Mouse (Mus musculus) MEL (cell line): ENCODE measurements around the gene Ybx2. TPM values are rescaled to one million over a fixed set of nuclear protein-coding genes. Genes with fewer than 3 reads are reported as not detected.

Experiments
- DNase-seq: peaks from one replicate; pipeline ENCODE4 v3.0.0; 2011; ENCODE audit warnings: low read depth, low spot score
- H3K27ac ChIP-seq: 2 replicates; pipeline ENCODE4 v1.5.1; 2012; ENCODE audit warnings: low read depth, mild to moderate bottlenecking, control low read depth, low read length, moderate library complexity; ENCODE audit not compliant: control insufficient read depth
- H3K27me3 ChIP-seq, 2 experiments: fragments of 150-350 bp in 1 of 2; sonication (generic) in 1 of 2; 2 replicates each; pipeline ENCODE4 v1.6.1; 2012; ENCODE audit warnings: low read length in 2 of 2, mild to moderate bottlenecking in 2 of 2, improper control_type of control experiment in 1 of 2, moderate library complexity in 1 of 2; ENCODE audit not compliant: insufficient read depth in 2 of 2, control insufficient read depth in 1 of 2
- H3K36me3 ChIP-seq, 2 experiments: 2 replicates each; pipeline ENCODE4 v1.6.1; 2012 to 2014; ENCODE audit warnings: low read length in 2 of 2, improper control_type of control experiment in 1 of 2, inconsistent platforms in 1 of 2, mild to moderate bottlenecking in 1 of 2; ENCODE audit not compliant: insufficient read depth in 2 of 2, control insufficient read depth in 1 of 2
- H3K4me1 ChIP-seq, 2 experiments: fragments of 150-350 bp in 1 of 2; sonication (generic) in 1 of 2; 2 replicates each; pipeline ENCODE4 v1.6.1; 2012; ENCODE audit warnings: low read length in 2 of 2, improper control_type of control experiment in 1 of 2, mild to moderate bottlenecking in 1 of 2; ENCODE audit not compliant: insufficient read depth in 2 of 2, control insufficient read depth in 1 of 2
- H3K4me3 ChIP-seq, 2 experiments: fragments of 150-350 bp in 1 of 2; sonication (generic) in 1 of 2; 2 replicates each; pipeline ENCODE4 v1.5.1; 2012; ENCODE audit warnings: low read depth in 2 of 2, low read length in 2 of 2, mild to moderate bottlenecking in 2 of 2, moderate library complexity in 2 of 2, control low read depth in 1 of 2, improper control_type of control experiment in 1 of 2; ENCODE audit not compliant: control insufficient read depth in 1 of 2, insufficient read depth in 1 of 2
- H3K79me2 ChIP-seq: 2 replicates; pipeline ENCODE4 v1.6.1; 2012; ENCODE audit warnings: mild to moderate bottlenecking, low read length, moderate library complexity; ENCODE audit not compliant: control insufficient read depth, poor library complexity, insufficient read depth
- H3K9ac ChIP-seq: 2 replicates; pipeline ENCODE4 v1.6.1; 2012; ENCODE audit warnings: low read depth, mild to moderate bottlenecking, control low read depth, low read length, moderate library complexity; ENCODE audit not compliant: control insufficient read depth, poor library complexity, severe bottlenecking
- H3K9me3 ChIP-seq: fragments of 150-350 bp; sonication (generic); replicated peaks from 2 replicates; pipeline ENCODE4 v1.6.1; 2012; ENCODE audit warnings: mild to moderate bottlenecking, low read length, improper control_type of control experiment, moderate library complexity; ENCODE audit not compliant: insufficient read depth
- CHD2 ChIP-seq: IDR thresholded peaks from 2 replicates; pipeline ENCODE4 v1.6.1; 2011; ENCODE audit warnings: low read length, improper control_type of control experiment
- CTCF ChIP-seq, 3 experiments: IDR thresholded peaks in 2 of 3; conservative IDR thresholded peaks in 1 of 3; 2 replicates each; pipeline ENCODE4 v1.5.1; 2011 to 2012; ENCODE audit warnings: low read length in 3 of 3, low read depth in 2 of 3, mild to moderate bottlenecking in 2 of 3, improper control_type of control experiment in 1 of 3, inconsistent platforms in 1 of 3, mixed read lengths in 1 of 3, moderate library complexity in 1 of 3; ENCODE audit not compliant: control insufficient read depth in 1 of 3, insufficient read depth in 1 of 3, poor library complexity in 1 of 3, severe bottlenecking in 1 of 3
- E2F4 ChIP-seq: IDR thresholded peaks from 2 replicates; pipeline ENCODE4 v1.6.1; 2011; ENCODE audit warnings: low read depth, low read length, improper control_type of control experiment, borderline replicate concordance
- ELF1 ChIP-seq: IDR thresholded peaks from 2 replicates; pipeline ENCODE4 v1.6.1; 2014; ENCODE audit warnings: low read depth, mild to moderate bottlenecking, inconsistent platforms, low read length, improper control_type of control experiment, moderate library complexity
- ETS1 ChIP-seq: IDR thresholded peaks from 2 replicates; pipeline ENCODE4 v1.6.1; 2012; ENCODE audit warnings: low read depth, mild to moderate bottlenecking, inconsistent platforms, low read length, improper control_type of control experiment, moderate library complexity
- HCFC1 ChIP-seq: IDR thresholded peaks from 2 replicates; pipeline ENCODE4 v1.6.1; 2012; ENCODE audit warnings: low read depth, mild to moderate bottlenecking, inconsistent platforms, low read length, improper control_type of control experiment, moderate library complexity
- MAFK ChIP-seq: IDR thresholded peaks from 2 replicates; pipeline ENCODE4 v1.6.1; 2011; ENCODE audit warnings: low read depth, mild to moderate bottlenecking, low read length, improper control_type of control experiment, borderline replicate concordance
- MAZ ChIP-seq: IDR thresholded peaks from 2 replicates; pipeline ENCODE4 v1.6.1; 2012; ENCODE audit warnings: low read depth, mild to moderate bottlenecking, inconsistent platforms, low read length, improper control_type of control experiment
- NRF1 ChIP-seq: IDR thresholded peaks from 2 replicates; pipeline ENCODE4 v1.6.1; 2014; ENCODE audit warnings: low read depth, mild to moderate bottlenecking, inconsistent platforms, low read length, improper control_type of control experiment, moderate library complexity; ENCODE audit not compliant: poor library complexity, insufficient read depth, severe bottlenecking
- POLR2AphosphoS2 ChIP-seq: IDR thresholded peaks from 2 replicates; pipeline ENCODE4 v1.6.1; 2011; ENCODE audit warnings: low read length, improper control_type of control experiment
- POLR2AphosphoS5 ChIP-seq: IDR thresholded peaks from 2 replicates; pipeline ENCODE4 v1.6.1; 2012; ENCODE audit warnings: low read depth, borderline replicate concordance, mild to moderate bottlenecking, inconsistent platforms, low read length, moderate library complexity, mixed read lengths
- RAD21 ChIP-seq: IDR thresholded peaks from 2 replicates; pipeline ENCODE4 v1.6.1; 2011; ENCODE audit warnings: mild to moderate bottlenecking, low read depth, low read length, improper control_type of control experiment
- TAL1 ChIP-seq: IDR thresholded peaks from 2 replicates; pipeline ENCODE4 v1.6.1; 2012; ENCODE audit warnings: mild to moderate bottlenecking, inconsistent platforms, low read length, moderate library complexity, mixed read lengths
- TBP ChIP-seq: IDR thresholded peaks from 2 replicates; pipeline ENCODE4 v1.8.0; 2011; ENCODE audit warnings: low read depth, low read length, improper control_type of control experiment
- USF1 ChIP-seq: IDR thresholded peaks from 2 replicates; pipeline ENCODE4 v1.6.1; 2014; ENCODE audit warnings: low read depth, mild to moderate bottlenecking, inconsistent platforms, low read length, improper control_type of control experiment, moderate library complexity
- polyA plus RNA-seq, 2 experiments: library from polyadenylated mRNA; stranded (reverse) in 1 of 2; unstranded in 1 of 2; fragments of >175 nt in 1 of 2; fragments of >200 nt in 1 of 2; gene quantifications; 2 replicates each; pipeline versions ENCODE4 v1.2.1 to v1.2.4; 2012; ENCODE audit warnings: low replicate concordance in 2 of 2, low read depth in 1 of 2; ENCODE audit not compliant: insufficient read length in 2 of 2, insufficient read depth in 1 of 2, missing spikeins in 1 of 2
- total RNA-seq: library from RNA; depleted of rRNA; stranded (reverse); fragments of 300-350 nt; gene quantifications from 2 replicates; pipeline ENCODE4 v1.2.3, GENCODE M21; 2012

Gene Ybx2
- total and polyA plus RNA-seq, 3 experiments = 0.50 to 0.92 TPM; not detected in 1

DNA sequence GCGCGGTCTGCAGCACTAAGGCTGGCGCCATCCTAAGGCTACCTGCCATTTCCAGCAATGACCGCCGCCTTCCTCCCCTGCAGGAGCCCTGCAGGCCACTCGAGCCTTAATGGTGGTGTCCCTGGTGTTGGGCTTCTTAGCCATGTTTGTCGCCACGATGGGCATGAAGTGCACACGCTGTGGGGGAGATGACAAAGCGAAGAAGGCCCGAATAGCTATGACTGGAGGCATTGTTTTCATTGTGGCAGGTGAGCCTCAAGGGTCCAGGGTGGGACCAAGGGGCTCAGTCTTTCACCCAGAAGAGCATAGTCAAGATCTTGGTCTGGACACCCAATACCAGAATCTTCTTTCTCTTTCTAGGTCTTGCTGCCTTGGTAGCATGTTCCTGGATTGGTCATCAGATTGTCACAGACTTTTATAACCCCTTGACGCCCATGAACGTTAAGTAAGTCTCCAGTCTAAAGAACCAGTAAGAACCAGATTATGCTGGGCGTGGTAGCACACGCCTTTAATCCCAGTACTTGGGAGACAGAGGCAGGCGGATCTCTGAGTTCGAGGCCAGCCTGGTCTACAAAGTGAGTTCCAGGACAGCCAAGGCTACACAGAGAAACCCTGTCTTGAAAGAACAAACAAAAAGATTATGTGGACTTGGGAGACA, 31.4 kb downstream of the Ybx2 start:
- Histone ChIP-seq H3K4me3 (peak overlapping the region; percentile 26 to 31; a peak in 3 of 4 replicates), H3K9me3 (no peaks in the 10 kb centered on the region), H3K9ac (peak overlapping the region; percentile 45), H3K79me2 (no peaks in the 10 kb centered on the region), H3K27ac (no peak overlapping the region), H3K27me3 (no peaks in the 10 kb centered on the region), H3K36me3 (peaks cover 4 to 9% of the 10 kb centered on the region in 2 experiments), H3K4me1 (peaks cover 0 to 5% of the 10 kb centered on the region in 2 experiments; a peak in 2 of 4 replicates)
- TF ChIP-seq USF1 = no peak
- no peak for TF ChIP-seq MAZ
- no peak for TF ChIP-seq E2F4
- TF ChIP-seq CTCF (IDR thresholded peaks at IDR 0.05 in 2 of 3, conservative IDR thresholded peaks at IDR 0.05 in 1 of 3; ENCODE audit: control insufficient read depth in 1 of 3, insufficient read depth in 1 of 3, low read depth in 2 of 3, low read length in 3 of 3, poor library complexity in 1 of 3, severe bottlenecking in 1 of 3) = no peak
- TF ChIP-seq HCFC1 = 0 out of 2 replicates have a peak, but pooled peaks have one; percentile 8
- TF ChIP-seq MAFK = no peak
- TF ChIP-seq TBP = no peak
- TF ChIP-seq NRF1 = no peak
- TF ChIP-seq ELF1 = no peak
- peak; percentile 77 for TF ChIP-seq POLR2AphosphoS2
- TF ChIP-seq POLR2AphosphoS5 = no peak
- TF ChIP-seq RAD21 = no peak
- no peak; the same call in 1 of the 2 replicates for TF ChIP-seq CHD2
- TF ChIP-seq ETS1 = no peak
- DNase-seq = no peak

DNA sequence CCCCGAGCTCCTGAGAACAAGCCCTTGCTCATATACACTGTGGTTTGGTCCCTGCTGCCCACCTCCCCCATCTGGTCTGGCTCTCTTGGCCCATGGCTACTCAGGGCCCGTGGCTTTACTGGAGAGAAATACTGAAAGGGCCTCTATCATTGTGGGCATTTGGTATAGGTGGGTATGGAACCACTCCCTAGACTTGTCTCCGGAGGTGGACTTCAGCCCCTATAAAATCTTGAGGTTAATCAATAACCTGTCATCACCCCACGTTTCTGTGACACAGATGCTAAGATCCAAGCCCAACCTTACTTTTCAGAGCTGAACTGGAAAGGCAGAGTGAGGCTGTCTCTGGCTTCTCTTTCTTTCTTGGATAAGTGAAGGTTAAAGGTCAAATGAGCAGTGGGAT, 33.2 kb downstream of the Ybx2 start:
- peaks cover 0 to 4% of the 10 kb centered on the region in 2 experiments; a peak in 2 of 4 replicates for H3K4me1 ChIP-seq
- H3K36me3 ChIP-seq = peaks cover 4 to 19% of the 10 kb centered on the region in 2 experiments
- no peaks in the 10 kb centered on the region for H3K9me3 ChIP-seq
- no peak for DNase-seq
- no peak overlapping the region for H3K4me3 ChIP-seq
- no peaks in the 10 kb centered on the region for H3K79me2 ChIP-seq
- peak; percentile 13; the same call in 1 of the 2 replicates for TF ChIP-seq POLR2AphosphoS2
- no peak for TF ChIP-seq TAL1
- H3K27ac ChIP-seq = no peak overlapping the region
- H3K9ac ChIP-seq = no peak overlapping the region
- H3K27me3 ChIP-seq = no peaks in the 10 kb centered on the region
